Mouse (Mus musculus) embryonic fibroblast, embryonic 13.5 days (primary cell): ENCODE data around the gene B9d1.
A peak's percentile ranks its signal among the peaks of the same experiment; 100 is the strongest.

Source experiments
- CTCF ChIP-seq: IDR thresholded peaks from 2 replicates; pipeline ENCODE4 v1.5.1; 2011; ENCODE audit warnings: mild to moderate bottlenecking, control low read depth, low read length, moderate library complexity, borderline replicate concordance; ENCODE audit not compliant: insufficient read depth
- POLR2A ChIP-seq: IDR thresholded peaks from 2 replicates; pipeline ENCODE4 v1.6.1; 2011; ENCODE audit warnings: low read depth, mild to moderate bottlenecking, control low read depth, low read length, moderate library complexity

DNA sequence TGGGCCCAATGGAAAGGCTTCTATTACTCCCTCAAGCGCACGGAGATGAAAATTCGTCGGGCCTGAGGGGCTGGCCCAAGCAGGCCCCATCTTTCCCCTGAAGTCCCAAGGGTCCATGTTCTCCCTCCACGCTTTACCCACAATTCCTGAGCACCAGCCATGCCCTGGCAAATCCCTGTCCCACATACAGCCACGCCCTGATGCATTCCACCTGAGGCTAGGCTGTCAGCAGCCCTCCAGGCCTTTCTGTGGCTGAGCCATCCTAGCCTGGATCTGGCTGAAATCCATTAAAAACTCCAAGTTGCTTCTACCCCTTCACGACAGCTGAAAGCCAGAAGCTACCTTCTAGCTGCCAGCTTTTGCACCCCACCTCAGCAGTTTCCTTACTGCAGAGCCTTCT lies 17.0 kb upstream of the B9d1 start:
- TF ChIP-seq POLR2A (peak; percentile 35; the same call in 1 of the 2 replicates), CTCF (no peak)
